Mouse (Mus musculus) olfactory bulb, adult 2 months (tissue): ENCODE results near the gene Atp4b.

Experiments used
- CTCF ChIP-seq: fragments of 200-500 bp; IDR thresholded peaks from 2 replicates; pipeline ENCODE4 v1.5.1; 2012; ENCODE audit warnings: low read depth, mild to moderate bottlenecking, low read length, moderate library complexity; ENCODE audit not compliant: insufficient read depth
- POLR2A ChIP-seq: fragments of 200-500 bp; IDR thresholded peaks from 2 replicates; pipeline ENCODE4 v1.6.1; 2012; ENCODE audit warnings: mild to moderate bottlenecking, low read depth, low read length, moderate library complexity; ENCODE audit not compliant: insufficient read depth

DNA sequence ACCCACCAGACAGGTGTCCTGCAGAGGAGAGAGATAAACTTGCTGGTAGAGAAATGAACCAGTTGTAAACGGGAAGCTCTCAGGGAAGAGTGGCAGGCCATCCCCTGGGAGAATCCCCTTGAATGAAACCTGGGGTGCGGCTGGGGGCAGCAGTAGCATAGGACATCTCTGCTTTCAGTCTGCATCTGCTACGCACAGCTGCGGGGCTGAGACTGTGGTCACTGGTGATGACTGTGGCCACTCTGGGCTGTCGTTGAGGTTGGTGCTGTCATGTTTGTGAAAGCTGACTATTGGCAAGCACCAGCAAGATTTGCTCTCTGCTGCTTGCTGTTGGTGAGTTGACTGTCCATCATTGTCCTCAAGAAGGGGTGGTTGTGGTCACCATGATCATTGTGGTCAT, 45.0 kb downstream of the Atp4b start:
- TF ChIP-seq CTCF = no peak
- no peak for TF ChIP-seq POLR2A
